Mouse (Mus musculus) lung, postnatal 0 days (tissue): ENCODE measurements around the gene Sema4a. TPM values are rescaled to one million over a fixed set of nuclear protein-coding genes. Genes with fewer than 3 reads are reported as not detected.

Experiments used
- ATAC-seq: fragments of 200-750 bp; cut with Nextera tagmentation; 2 replicates; pipeline ENCODE4 v1.8.0; 2017; ENCODE audit warnings: moderate library complexity
- DNase-seq: peaks from one replicate; pipeline ENCODE4 v3.0.0-alpha.2; 2016; ENCODE audit warnings: low spot score
- H3K27ac ChIP-seq: fragments of 300-500 bp; sonication (generic); 2 replicates; pipeline ENCODE4 v1.5.1; 2014; ENCODE audit warnings: antibody characterized with exemption, mild to moderate bottlenecking, low read length, mixed read lengths
- H3K27me3 ChIP-seq: fragments of 300-500 bp; sonication (generic); replicated peaks from 2 replicates; pipeline ENCODE4 v1.6.1; 2014; ENCODE audit warnings: low read length, mixed read lengths; ENCODE audit not compliant: insufficient read depth
- H3K36me3 ChIP-seq: fragments of 300-500 bp; sonication (generic); 2 replicates; pipeline ENCODE4 v1.6.1; 2014; ENCODE audit warnings: low read length, mixed read lengths; ENCODE audit not compliant: insufficient read depth
- H3K4me1 ChIP-seq: fragments of 300-500 bp; sonication (generic); 2 replicates; pipeline ENCODE4 v1.6.1; 2014; ENCODE audit warnings: antibody characterized with exemption, low read depth, low read length, mixed read lengths; ENCODE audit not compliant: insufficient read depth
- H3K4me2 ChIP-seq: fragments of 300-500 bp; sonication (generic); replicated peaks from 2 replicates; pipeline ENCODE4 v1.6.1; 2014; ENCODE audit warnings: low read depth, mild to moderate bottlenecking, low read length, moderate library complexity, mixed read lengths
- H3K4me3 ChIP-seq: fragments of 300-500 bp; sonication (generic); 2 replicates; pipeline ENCODE4 v1.5.1; 2014; ENCODE audit warnings: low read depth, low read length
- H3K9ac ChIP-seq: fragments of 300-500 bp; sonication (generic); replicated peaks from 2 replicates; pipeline ENCODE4 v1.6.1; 2014; ENCODE audit warnings: low read depth, mild to moderate bottlenecking
- H3K9me3 ChIP-seq: fragments of 300-500 bp; sonication (generic); 2 replicates; pipeline ENCODE4 v1.6.1; 2016; ENCODE audit warnings: low read length, mixed read lengths
- CTCF ChIP-seq: IDR thresholded peaks from 2 replicates; pipeline ENCODE4 v1.5.1; 2016; ENCODE audit warnings: antibody characterized with exemption, mild to moderate bottlenecking
- EP300 ChIP-seq: IDR thresholded peaks from 2 replicates; pipeline ENCODE4 v1.6.1; 2016; ENCODE audit warnings: antibody characterized with exemption, mild to moderate bottlenecking, control low read depth
- WGBS: fragments of 180-500 bp; shearing (Covaris S2); extraction: QIAGEN DNeasy Blood & Tissue Kit; methylation state at CpG from one replicate; pipeline ENCODE4 v1.1.7; 2014; 5-methylcytosine and 5-hydroxymethylcytosine counted together
- polyA plus RNA-seq: library from polyadenylated mRNA; unstranded; fragments of >200 nt; fragmentation: Nextera tagmentation; extraction: Ambion mirVana; gene quantifications from 2 replicates; pipeline ENCODE4 v1.2.1, GENCODE M21; 2015

Sema4a gene
- polyA plus RNA-seq, 1 experiment from 2014 or later: 9.2 TPM

- DNase-seq (peak; percentile 84), ATAC-seq (peak; percentile 84)
- TF ChIP-seq CTCF (peak; percentile 96), EP300 (no peak)
- Histone ChIP-seq H3K36me3 (peaks cover 2% of the 10 kb centered on the region; the same call in 1 of the 2 replicates), H3K4me3 (no peak overlapping the region), H3K27ac (no peak overlapping the region), H3K4me1 (no peaks in the 10 kb centered on the region), H3K9me3 (no peaks in the 10 kb centered on the region), H3K9ac (no peak overlapping the region), H3K4me2 (no peak overlapping the region), H3K27me3 (no peaks in the 10 kb centered on the region)
- 3% methylated on average over 8 of the region's 8 CpGs for WGBS
These were observed 16.8 kb upstream of the Sema4a start for GRCm38 (mm10) chr3:88477735-88478134.

GRCm38 (mm10) chr3:88476403-88476802 lies 15.4 kb upstream of the Sema4a start:
- no peaks in the 10 kb centered on the region for H3K9me3 ChIP-seq
- H3K27ac ChIP-seq: no peak overlapping the region
- H3K36me3 ChIP-seq: no peaks in the 10 kb centered on the region
- ATAC-seq: no peak
- H3K27me3 ChIP-seq: no peaks in the 10 kb centered on the region
- no peak overlapping the region for H3K9ac ChIP-seq
- no peak overlapping the region for H3K4me2 ChIP-seq
- WGBS: 60% methylated on average over 6 of the region's 6 CpGs
- DNase-seq: peak; percentile 61
- no peaks in the 10 kb centered on the region for H3K4me1 ChIP-seq
- TF ChIP-seq EP300: no peak
- peak; percentile 30; the same call in 1 of the 2 replicates for TF ChIP-seq CTCF
- H3K4me3 ChIP-seq: no peak overlapping the region

DNA sequence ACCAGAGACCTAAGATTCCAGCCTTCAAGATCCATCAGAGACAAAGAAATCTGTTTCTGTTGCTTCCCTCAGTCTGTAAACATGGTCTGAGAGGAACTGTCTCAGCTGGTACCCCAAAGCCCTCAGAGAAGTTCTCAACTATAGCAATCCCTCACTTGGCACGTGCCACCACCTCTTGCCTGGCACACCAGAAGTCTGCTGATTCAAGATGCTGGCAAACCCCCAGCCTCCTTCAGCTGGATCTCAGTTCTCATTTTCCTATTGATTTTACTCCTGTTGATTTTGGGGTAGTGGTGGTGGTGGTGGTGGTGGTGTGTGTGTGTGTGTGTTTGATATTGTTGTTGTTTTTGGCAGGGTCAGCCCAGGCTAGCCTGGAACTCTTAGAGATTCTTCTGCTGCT lies 12.6 kb upstream of the Sema4a start:
- no peaks in the 10 kb centered on the region for H3K4me1 ChIP-seq
- H3K27ac ChIP-seq: no peak overlapping the region
- ATAC-seq (no peak), DNase-seq (no peak)
- no peak overlapping the region for H3K9ac ChIP-seq
- TF ChIP-seq CTCF: no peak
- no peak for TF ChIP-seq EP300
- 80% methylated on average over 1 of the region's 1 CpGs for WGBS
- no peak overlapping the region for H3K4me2 ChIP-seq
- no peaks in the 10 kb centered on the region for H3K9me3 ChIP-seq
- no peaks in the 10 kb centered on the region for H3K27me3 ChIP-seq
- no peaks in the 10 kb centered on the region for H3K36me3 ChIP-seq
- no peak overlapping the region for H3K4me3 ChIP-seq

DNA sequence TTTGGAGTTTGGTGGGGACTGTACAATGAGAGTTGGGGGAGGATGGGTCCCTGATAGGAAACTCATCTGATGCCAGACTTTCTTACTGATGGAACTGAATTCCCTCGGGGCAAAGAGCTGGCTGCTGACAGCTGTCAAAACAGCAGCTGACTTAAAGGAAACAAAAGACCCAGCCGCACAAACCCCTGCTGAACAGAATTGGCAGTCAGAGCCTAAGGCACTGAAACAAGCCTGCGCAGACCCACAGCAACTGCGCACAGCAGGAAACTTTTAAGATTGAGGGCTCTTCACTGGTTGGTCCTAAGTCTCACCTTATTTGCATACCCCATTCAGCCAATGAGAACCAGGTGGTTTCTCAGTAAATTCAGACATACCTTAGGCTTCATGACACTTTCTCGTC lies 12.0 kb upstream of the Sema4a start:
- 32% methylated on average over 5 of the region's 5 CpGs for WGBS
- Histone ChIP-seq H3K4me3 (no peak overlapping the region), H3K27ac (no peak overlapping the region), H3K4me1 (no peaks in the 10 kb centered on the region), H3K4me2 (no peak overlapping the region), H3K9ac (no peak overlapping the region), H3K36me3 (no peaks in the 10 kb centered on the region), H3K9me3 (no peaks in the 10 kb centered on the region), H3K27me3 (no peaks in the 10 kb centered on the region)
- no peak for TF ChIP-seq EP300
- no peak for TF ChIP-seq CTCF
- peak; percentile 35 for DNase-seq
- ATAC-seq: peak; percentile 39; the same call in 1 of the 2 replicates

- H3K27ac ChIP-seq: no peak overlapping the region
- ATAC-seq: peak; percentile 67
- no peak overlapping the region for H3K4me2 ChIP-seq
- H3K9me3 ChIP-seq: no peaks in the 10 kb centered on the region
- no peak overlapping the region for H3K9ac ChIP-seq
- no peak overlapping the region for H3K4me3 ChIP-seq
- peak; percentile 50 for DNase-seq
- no peak for TF ChIP-seq CTCF
- no peak for TF ChIP-seq EP300
- H3K4me1 ChIP-seq: no peaks in the 10 kb centered on the region
- no peaks in the 10 kb centered on the region for H3K36me3 ChIP-seq
- 46% methylated on average over 10 of the region's 10 CpGs for WGBS
- H3K27me3 ChIP-seq: no peaks in the 10 kb centered on the region
These were observed 10.0 kb upstream of the Sema4a start for GRCm38 (mm10) chr3:88470943-88471479.

DNA sequence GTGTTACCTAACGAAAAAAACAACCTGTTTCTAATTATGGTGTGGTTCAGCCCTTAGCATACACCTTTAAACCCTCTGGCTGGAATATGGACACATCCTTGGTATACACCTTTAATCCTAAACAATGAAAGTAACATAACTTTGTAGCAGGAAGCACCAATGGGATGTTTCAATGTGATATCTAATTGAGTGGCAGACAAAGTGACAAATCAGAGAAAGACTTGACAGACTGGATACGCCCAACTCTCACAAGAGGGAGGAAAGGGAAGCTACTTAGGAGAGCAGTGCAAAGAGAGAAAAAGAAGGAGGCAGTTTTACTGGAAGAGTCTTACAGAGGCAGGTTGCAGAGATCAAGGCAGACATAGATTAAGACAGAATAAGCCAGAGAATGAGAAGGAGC lies 8.5 kb upstream of the Sema4a start:
- Histone ChIP-seq H3K27ac (no peak overlapping the region), H3K9me3 (no peaks in the 10 kb centered on the region), H3K4me3 (no peak overlapping the region), H3K4me2 (no peak overlapping the region), H3K36me3 (no peaks in the 10 kb centered on the region), H3K27me3 (no peaks in the 10 kb centered on the region), H3K4me1 (no peaks in the 10 kb centered on the region), H3K9ac (no peak overlapping the region)
- no peak for DNase-seq
- WGBS: 75% methylated on average over 2 of the region's 2 CpGs
- TF ChIP-seq CTCF (no peak), EP300 (no peak)
- no peak for ATAC-seq
